Mouse (Mus musculus) liver, embryonic 12.5 days (tissue): ENCODE results near the gene Odr4. TPM values are rescaled to one million over a fixed set of nuclear protein-coding genes. Genes with fewer than 3 reads are reported as not detected.

Experiments
- polyA plus RNA-seq: library from polyadenylated mRNA; unstranded; fragments of >200 nt; fragmentation: Nextera tagmentation; extraction: Ambion mirVana; gene quantifications from 2 replicates; pipeline ENCODE4 v1.2.1, GENCODE M21; 2016

Odr4 gene
- polyA plus RNA-seq, 1 experiment from 2014 or later = 21.6 TPM

Other genes with a start within 250 kb of the Odr4 start
- gene Pdc, start 73.7 kb downstream of the Odr4 start, polyA plus RNA-seq = not detected in 2 replicates
- gene Tpr, start 242 bp downstream of the Odr4 start, polyA plus RNA-seq = 135 and 138 TPM in 2 replicates
- gene Prg4, start 73.1 kb upstream of the Odr4 start, polyA plus RNA-seq = 0.39 and 0.77 TPM in 2 replicates